Mouse (Mus musculus) right cerebral cortex, postnatal 4 days (tissue): ENCODE results near the gene A730015C16Rik.
A peak's percentile ranks its signal among the peaks of the same experiment; 100 is the strongest.

Experiments used
- DNase-seq: peaks from one replicate; pipeline ENCODE4 v3.0.0-alpha.2; 2022

A730015C16Rik gene

GRCm38 (mm10) chr4:108826643-108827042 lies 21.8 kb downstream of the A730015C16Rik start:
- no peak for DNase-seq

DNA sequence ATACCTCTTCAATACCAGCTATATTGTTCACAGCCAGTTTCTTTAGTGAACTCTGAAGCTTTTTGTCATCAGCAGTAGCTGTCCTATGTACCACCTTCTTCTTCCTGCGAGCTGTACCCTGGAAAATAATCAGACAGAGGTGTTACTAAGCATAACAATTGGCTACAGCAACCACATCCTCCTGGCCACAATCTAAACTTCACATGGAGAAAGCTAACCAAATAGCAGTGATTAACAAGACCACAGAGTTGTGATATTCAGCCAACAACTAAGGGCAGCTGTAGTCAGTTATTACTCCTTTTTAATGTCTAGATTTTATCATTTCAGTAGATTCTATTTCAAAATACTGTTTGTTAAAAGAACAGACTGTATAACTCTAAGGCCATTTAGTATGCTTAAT lies 22.3 kb downstream of the A730015C16Rik start:
- DNase-seq: no peak

GRCm38 (mm10) chr4:108825677-108826076 lies 22.7 kb downstream of the A730015C16Rik start:
- no peak for DNase-seq

- no peak for DNase-seq
Measured at GRCm38 (mm10) chr4:108811550-108811949, 36.9 kb downstream of the A730015C16Rik start.

DNA sequence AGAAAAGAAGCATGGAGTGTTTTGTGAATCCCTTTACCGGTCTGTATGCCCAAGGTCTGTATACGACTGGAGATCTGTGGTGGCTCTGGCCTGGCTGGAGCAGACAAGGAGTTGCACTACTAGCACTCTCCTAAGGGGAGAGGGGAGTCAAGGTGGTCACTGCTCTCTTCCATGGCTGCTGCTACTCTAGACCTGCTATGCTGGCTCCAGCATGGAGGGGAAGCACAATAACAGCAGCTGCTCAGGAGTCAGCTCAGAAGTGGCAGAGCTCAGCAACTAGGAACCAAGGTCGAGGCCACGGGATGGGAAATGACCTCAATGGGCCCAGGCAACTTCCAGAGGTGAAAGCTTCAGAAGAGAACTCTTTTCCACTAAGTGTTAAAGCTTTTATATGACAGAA lies 37.3 kb downstream of the A730015C16Rik start:
- no peak for DNase-seq

DNA sequence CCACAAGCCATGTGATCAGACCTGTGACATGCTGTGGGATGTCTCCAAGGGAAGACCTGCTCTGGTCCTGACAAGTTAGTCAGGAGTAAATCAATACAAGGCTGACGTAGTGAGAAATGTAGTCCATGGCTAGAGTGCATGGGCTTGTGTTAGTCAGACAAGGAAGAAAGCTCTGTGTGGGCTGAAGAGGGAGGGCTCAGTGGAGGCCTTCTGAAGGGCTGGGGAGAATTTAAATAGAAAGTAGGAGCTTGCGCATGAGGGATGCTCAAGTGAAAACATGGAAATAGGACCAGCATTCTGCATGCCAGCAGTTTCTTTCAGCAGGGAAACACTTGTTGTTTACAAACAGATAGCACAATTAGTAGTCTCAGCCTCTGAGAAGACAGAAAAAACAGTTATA lies 44.9 kb downstream of the A730015C16Rik start:
- no peak for DNase-seq

- peak; percentile 74 for DNase-seq
Measured at GRCm38 (mm10) chr4:108798083-108798830, 50.2 kb downstream of the A730015C16Rik start.
